Mouse (Mus musculus) limb, embryonic 12.5 days (tissue): Measurements from ENCODE around the gene Rgs12. TPM values are rescaled to one million over a fixed set of nuclear protein-coding genes. Genes with fewer than 3 reads are reported as not detected.

Experiments used
- ATAC-seq: fragments of 200-750 bp; cut with Nextera tagmentation; 2 replicates; pipeline ENCODE4 v1.8.0; 2017; ENCODE audit warnings: low read depth, moderate TSS enrichment; ENCODE audit not compliant: insufficient number of reproducible peaks, insufficient read depth, low FRiP score, low TSS enrichment
- H3K27ac ChIP-seq: fragments of 300-500 bp; sonication (generic); 2 replicates; pipeline ENCODE4 v1.5.1; 2016; ENCODE audit warnings: mild to moderate bottlenecking, moderate library complexity
- H3K27me3 ChIP-seq: fragments of 300-500 bp; sonication (generic); 2 replicates; pipeline ENCODE4 v1.6.1; 2016; ENCODE audit warnings: mild to moderate bottlenecking, moderate library complexity
- H3K36me3 ChIP-seq: fragments of 300-500 bp; sonication (generic); 2 replicates; pipeline ENCODE4 v1.6.1; 2016; ENCODE audit warnings: mild to moderate bottlenecking, moderate library complexity
- H3K4me1 ChIP-seq: fragments of 300-500 bp; sonication (generic); replicated peaks from 2 replicates; pipeline ENCODE4 v1.6.1; 2016
- H3K4me2 ChIP-seq: fragments of 300-500 bp; sonication (generic); 2 replicates; pipeline ENCODE4 v1.6.1; 2016; ENCODE audit warnings: mild to moderate bottlenecking, moderate library complexity
- H3K4me3 ChIP-seq: fragments of 300-500 bp; sonication (generic); replicated peaks from 2 replicates; pipeline ENCODE4 v1.5.1; 2016; ENCODE audit warnings: mild to moderate bottlenecking
- H3K9ac ChIP-seq: fragments of 300-500 bp; sonication (generic); replicated peaks from 2 replicates; pipeline ENCODE4 v1.6.1; 2016; ENCODE audit warnings: mild to moderate bottlenecking, moderate library complexity
- H3K9me3 ChIP-seq: fragments of 300-500 bp; sonication (generic); 2 replicates; pipeline ENCODE4 v1.6.1; 2016; ENCODE audit warnings: mild to moderate bottlenecking, moderate library complexity
- WGBS: fragments of 180-500 bp; shearing (Covaris S2); methylation state at CpG from one replicate; pipeline ENCODE4 v1.1.7; 2016; 5-methylcytosine and 5-hydroxymethylcytosine counted together
- polyA plus RNA-seq: library from polyadenylated mRNA; unstranded; fragments of >200 nt; fragmentation: Nextera tagmentation; extraction: Ambion mirVana; gene quantifications from 2 replicates; pipeline ENCODE4 v1.2.1, GENCODE M21; 2016

The Rgs12 gene
- polyA plus RNA-seq, 1 experiment from 2014 or later, result 59.7 TPM

DNA sequence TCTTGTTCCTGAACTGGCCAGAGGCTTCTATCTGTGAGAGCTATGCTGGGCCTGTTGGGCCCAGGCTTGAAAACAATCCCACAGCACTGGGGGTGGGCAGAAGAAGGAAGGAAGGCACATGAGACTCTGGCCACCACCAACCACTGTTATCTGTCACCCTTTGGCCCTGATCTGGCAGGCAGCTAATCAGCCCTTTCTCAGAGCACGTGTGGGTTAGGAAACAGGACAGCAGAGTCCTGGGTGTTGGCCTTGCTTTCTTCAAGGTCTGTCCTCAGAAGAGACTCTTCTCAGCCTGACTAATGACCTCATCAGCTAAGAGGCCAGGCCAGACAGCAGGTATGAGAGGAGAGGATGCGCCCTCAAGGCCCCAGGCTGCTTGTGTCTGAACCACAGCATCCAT is 38.2 kb downstream of the Rgs12 start:
- Histone ChIP-seq H3K9ac (no peak overlapping the region), H3K4me2 (no peak overlapping the region), H3K4me1 (peaks cover 20% of the 10 kb centered on the region), H3K9me3 (no peaks in the 10 kb centered on the region), H3K36me3 (peaks cover 64% of the 10 kb centered on the region), H3K27me3 (no peaks in the 10 kb centered on the region), H3K4me3 (no peak overlapping the region), H3K27ac (no peak overlapping the region)
- 75% methylated on average over 2 of the region's 2 CpGs for WGBS
- no peak for ATAC-seq

DNA sequence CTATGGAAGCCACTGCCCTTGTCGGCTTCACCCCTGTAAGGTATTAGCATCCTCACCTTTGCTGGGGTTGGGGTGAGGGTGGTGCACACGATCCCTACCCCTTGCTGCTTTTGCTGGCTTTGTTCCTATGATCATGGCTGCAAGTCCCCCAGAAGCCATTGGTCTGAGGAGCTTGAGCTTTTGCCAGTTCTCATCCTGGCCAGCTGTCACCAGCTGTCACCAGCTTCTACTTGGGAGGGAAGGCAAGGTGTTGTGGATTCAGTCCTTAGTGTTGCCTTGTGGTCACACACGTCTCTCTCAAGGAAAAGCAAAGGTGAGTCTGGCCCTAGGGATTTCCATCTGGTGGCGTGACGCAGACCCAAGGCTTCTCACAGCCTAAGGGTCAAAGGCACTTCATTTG is 39.4 kb downstream of the Rgs12 start:
- 75% methylated on average over 5 of the region's 5 CpGs for WGBS
- H3K36me3 ChIP-seq, result peaks cover 62% of the 10 kb centered on the region

DNA sequence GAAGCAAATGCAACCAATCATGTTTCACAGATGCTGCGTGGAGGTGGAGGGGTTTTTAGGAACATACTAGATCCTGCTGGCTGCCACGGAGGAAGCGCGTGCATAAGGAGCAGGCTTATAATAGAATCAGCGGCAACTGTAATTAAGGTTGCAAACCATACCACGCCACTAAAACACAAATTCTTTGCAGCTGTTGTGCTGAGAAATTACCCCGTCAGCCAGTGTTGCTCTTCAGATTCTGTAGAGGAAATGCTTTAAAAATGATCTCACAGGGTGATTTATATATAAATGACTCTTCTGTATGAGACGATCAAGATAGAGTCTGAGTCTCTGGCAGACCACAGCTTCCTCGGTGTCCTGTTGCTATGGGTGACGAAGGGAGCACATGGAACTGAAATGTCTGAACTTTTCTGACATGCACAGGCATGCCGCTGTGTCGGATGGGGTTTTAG is 40.1 kb downstream of the Rgs12 start:
- Histone ChIP-seq H3K27ac (no peak overlapping the region), H3K4me2 (no peak overlapping the region), H3K9ac (no peak overlapping the region), H3K4me1 (peaks cover 20% of the 10 kb centered on the region), H3K27me3 (no peaks in the 10 kb centered on the region), H3K36me3 (peaks cover 60% of the 10 kb centered on the region), H3K9me3 (no peaks in the 10 kb centered on the region), H3K4me3 (no peak overlapping the region)
- 50% methylated on average over 12 of the region's 12 CpGs for WGBS
- ATAC-seq, result no peak

More for the DNA sequence above, 39.4 kb downstream of the Rgs12 start:
- Histone ChIP-seq H3K4me3 (no peak overlapping the region), H3K27me3 (no peaks in the 10 kb centered on the region), H3K4me2 (no peak overlapping the region), H3K27ac (no peak overlapping the region; the same call in 1 of the 2 replicates), H3K4me1 (peaks cover 20% of the 10 kb centered on the region), H3K9ac (no peak overlapping the region), H3K9me3 (no peaks in the 10 kb centered on the region)
- no peak for ATAC-seq

DNA sequence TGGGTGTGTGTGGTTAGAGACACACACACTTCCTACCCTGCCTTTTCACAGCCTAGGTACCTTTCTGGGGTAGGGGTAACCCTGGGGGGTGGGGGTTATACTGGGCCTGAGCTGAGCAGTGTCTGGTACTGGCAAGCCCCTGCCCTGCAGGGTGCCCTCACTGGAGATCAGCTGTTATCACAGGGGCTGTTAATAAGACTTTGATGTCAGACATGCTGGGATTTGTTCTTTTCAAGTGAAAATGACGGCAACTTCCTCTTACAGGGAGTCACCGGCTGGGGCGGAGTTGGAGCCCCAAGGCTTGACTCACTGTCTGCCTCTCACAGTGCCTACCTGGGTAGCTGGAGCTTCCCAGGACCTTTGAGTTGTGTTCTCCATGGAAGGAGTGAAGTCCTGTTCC is 49.5 kb downstream of the Rgs12 start:
- Histone ChIP-seq H3K27me3 (no peaks in the 10 kb centered on the region), H3K4me1 (peaks cover 26% of the 10 kb centered on the region), H3K9ac (no peak overlapping the region), H3K9me3 (no peaks in the 10 kb centered on the region), H3K4me3 (no peak overlapping the region), H3K4me2 (no peak overlapping the region), H3K27ac (no peak overlapping the region), H3K36me3 (peaks cover 53% of the 10 kb centered on the region)
- WGBS, result 32% methylated on average over 3 of the region's 3 CpGs
- no peak for ATAC-seq

DNA sequence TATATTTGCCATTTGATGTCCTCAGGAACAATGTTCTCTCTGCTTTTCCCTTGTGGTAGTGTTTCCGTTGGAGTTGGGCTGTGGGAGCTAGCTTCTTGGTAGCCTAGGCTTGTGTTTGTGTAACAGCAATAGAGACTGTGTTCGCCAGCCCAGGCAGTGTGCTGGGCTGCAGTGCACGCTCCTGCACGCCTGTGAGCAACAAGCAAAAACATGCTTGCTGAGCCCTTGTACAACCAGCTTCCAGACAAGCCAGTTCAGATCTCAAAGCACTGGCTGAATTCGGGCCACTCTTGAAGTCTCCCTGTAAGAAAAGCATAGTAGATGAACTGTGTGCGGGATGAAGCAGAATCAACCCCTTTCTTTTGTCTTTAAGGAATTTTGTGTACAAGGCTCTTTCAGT is 50.0 kb downstream of the Rgs12 start:
- peaks cover 30% of the 10 kb centered on the region for H3K4me1 ChIP-seq
- no peaks in the 10 kb centered on the region for H3K9me3 ChIP-seq
- peaks cover 49% of the 10 kb centered on the region for H3K36me3 ChIP-seq
- no peak for ATAC-seq
- WGBS, result 70% methylated on average over 6 of the region's 6 CpGs
- no peaks in the 10 kb centered on the region for H3K27me3 ChIP-seq
- H3K9ac ChIP-seq, result no peak overlapping the region
- no peak overlapping the region for H3K4me3 ChIP-seq
- H3K4me2 ChIP-seq, result no peak overlapping the region
- H3K27ac ChIP-seq, result peak overlapping the region; percentile 24; the same call in 1 of the 2 replicates

DNA sequence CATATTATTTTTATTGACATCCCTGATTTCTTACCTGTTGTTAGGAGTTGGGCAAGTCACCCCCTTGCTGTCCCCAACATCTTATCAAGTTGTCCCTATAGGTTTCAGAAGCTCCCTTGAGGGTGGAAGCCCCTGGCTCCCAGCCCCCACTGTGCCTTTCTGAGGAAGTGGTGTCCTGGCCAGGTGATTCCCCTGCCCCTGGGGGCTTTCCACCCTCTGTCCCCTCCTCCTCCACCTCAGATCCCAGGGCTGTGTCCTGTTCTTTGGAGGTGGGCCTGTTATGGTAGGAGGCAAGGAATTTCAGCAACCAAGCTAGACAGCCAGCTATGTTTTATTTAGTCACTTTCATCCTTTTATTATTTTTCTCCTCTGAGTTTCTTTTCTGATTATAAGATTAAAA is 51.1 kb downstream of the Rgs12 start:
- H3K9ac ChIP-seq, result no peak overlapping the region
- H3K4me3 ChIP-seq, result no peak overlapping the region
- no peak for ATAC-seq
- H3K27ac ChIP-seq, result 0 out of 2 replicates have a peak overlapping the region, but pooled peaks have one; percentile 17
- no peaks in the 10 kb centered on the region for H3K27me3 ChIP-seq
- H3K36me3 ChIP-seq, result peaks cover 51% of the 10 kb centered on the region
- H3K4me2 ChIP-seq, result no peak overlapping the region
- peaks cover 34% of the 10 kb centered on the region for H3K4me1 ChIP-seq
- H3K9me3 ChIP-seq, result no peaks in the 10 kb centered on the region

DNA sequence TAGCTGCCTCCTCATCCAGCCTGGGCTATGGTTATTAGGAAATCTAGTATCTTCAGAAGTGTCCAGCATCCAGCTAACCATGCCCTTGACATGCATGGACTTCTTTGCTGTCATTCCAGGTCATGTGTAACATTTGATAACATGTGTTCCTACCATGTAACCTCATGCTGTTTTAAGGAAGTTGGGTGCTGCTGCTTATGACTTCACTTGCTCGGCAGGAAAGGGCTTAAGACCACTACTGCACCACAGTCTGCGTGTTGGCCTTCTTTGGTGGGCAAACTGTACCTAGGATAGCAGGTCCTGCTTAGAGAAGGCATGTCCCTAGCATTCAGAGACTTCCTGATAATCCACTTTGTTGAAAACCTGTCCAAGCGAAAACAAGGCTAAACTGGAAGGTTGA is 51.9 kb downstream of the Rgs12 start:
- Histone ChIP-seq H3K4me2 (no peak overlapping the region), H3K9ac (no peak overlapping the region), H3K4me3 (no peak overlapping the region), H3K4me1 (peaks cover 34% of the 10 kb centered on the region), H3K27me3 (no peaks in the 10 kb centered on the region), H3K36me3 (peaks cover 58% of the 10 kb centered on the region), H3K27ac (no peak overlapping the region), H3K9me3 (no peaks in the 10 kb centered on the region)
- ATAC-seq, result no peak
- 74% methylated on average over 3 of the region's 3 CpGs for WGBS

DNA sequence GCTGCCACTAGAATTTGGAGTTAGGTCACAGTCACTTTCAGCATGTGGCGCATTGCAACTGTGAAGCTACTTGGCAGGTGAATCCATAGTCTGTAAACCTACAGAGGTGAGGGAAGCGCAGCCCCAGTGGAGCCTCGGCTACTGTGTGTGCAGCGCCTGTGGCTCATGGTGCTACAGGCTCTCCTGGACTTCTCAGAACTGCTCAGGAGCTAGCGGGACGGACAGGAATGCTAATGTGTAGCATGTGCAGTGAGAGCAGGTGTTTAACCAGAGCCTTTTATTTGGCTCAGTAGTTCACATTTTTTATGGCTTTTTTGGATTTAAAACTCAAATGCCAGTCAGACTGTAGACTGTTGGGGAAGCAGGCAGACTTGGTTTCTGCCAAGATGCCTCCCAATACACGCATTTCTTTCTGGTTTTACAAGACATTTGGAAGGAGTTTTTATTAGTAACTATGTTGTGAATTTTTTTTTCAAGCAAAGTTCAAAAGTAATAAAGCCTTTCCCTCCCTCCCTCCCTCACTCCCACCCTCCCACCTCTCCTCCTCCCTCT is 54.4 kb downstream of the Rgs12 start:
- peaks cover 70% of the 10 kb centered on the region for H3K36me3 ChIP-seq
- peak overlapping the region; percentile 45 for H3K27ac ChIP-seq
- H3K4me1 ChIP-seq, result peaks cover 28% of the 10 kb centered on the region
- no peak overlapping the region for H3K4me3 ChIP-seq
- no peak overlapping the region for H3K4me2 ChIP-seq
- H3K9ac ChIP-seq, result no peak overlapping the region
- H3K27me3 ChIP-seq, result no peaks in the 10 kb centered on the region
- ATAC-seq, result no peak
- WGBS, result 46% methylated on average over 7 of the region's 7 CpGs
- H3K9me3 ChIP-seq, result no peaks in the 10 kb centered on the region

DNA sequence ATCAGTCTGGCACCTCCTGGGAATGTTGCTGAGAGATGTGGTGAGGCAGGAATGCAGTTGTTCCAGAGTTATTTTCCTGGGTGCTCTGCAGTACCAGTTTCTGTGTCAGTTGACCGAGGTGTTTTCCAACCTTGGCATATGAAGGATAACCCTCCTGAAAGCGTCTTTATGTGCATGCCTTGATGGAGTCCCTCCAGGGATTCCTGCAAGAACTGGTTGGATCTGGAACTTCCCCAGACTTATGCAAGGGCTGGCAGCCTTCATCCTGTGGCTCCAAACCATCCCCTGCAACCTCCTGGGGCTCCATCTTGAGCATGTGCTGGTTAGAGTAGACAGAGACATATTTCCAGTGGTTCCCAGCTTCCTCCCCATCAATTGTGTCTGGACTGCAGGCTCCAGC is 55.5 kb downstream of the Rgs12 start:
- Histone ChIP-seq H3K27ac (no peak overlapping the region), H3K4me2 (no peak overlapping the region), H3K27me3 (no peaks in the 10 kb centered on the region), H3K9me3 (no peaks in the 10 kb centered on the region), H3K9ac (no peak overlapping the region), H3K36me3 (peaks cover 69% of the 10 kb centered on the region), H3K4me1 (peaks cover 26% of the 10 kb centered on the region), H3K4me3 (no peak overlapping the region)
- WGBS, result 90% methylated on average over 2 of the region's 2 CpGs
- ATAC-seq, result no peak

DNA sequence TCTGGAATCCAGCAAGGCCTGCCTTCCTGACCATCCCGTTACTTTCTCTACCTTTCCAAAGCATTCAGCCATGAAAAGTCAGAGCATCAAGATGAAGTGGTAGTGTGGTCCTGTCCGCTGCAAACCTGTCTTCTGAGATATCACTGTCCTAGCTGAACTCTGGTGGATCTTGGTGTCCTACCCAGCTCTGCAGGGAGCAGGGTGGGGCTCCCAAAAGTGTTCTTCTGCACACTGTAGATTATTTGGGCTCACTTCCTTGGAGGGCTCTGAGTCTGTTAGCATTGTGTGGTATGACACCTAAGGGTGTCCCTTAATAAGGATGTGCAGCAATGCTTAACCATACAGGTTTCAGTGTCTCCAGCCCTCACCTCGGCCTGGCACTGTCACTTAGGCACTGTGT is 56.4 kb downstream of the Rgs12 start:
- peaks cover 26% of the 10 kb centered on the region for H3K4me1 ChIP-seq
- no peak overlapping the region for H3K4me2 ChIP-seq
- WGBS, result 90% methylated on average over 3 of the region's 3 CpGs
- H3K4me3 ChIP-seq, result no peak overlapping the region
- peaks cover 67% of the 10 kb centered on the region for H3K36me3 ChIP-seq
- no peak overlapping the region for H3K27ac ChIP-seq
- no peaks in the 10 kb centered on the region for H3K9me3 ChIP-seq
- H3K9ac ChIP-seq, result no peak overlapping the region
- no peaks in the 10 kb centered on the region for H3K27me3 ChIP-seq
- ATAC-seq, result no peak

DNA sequence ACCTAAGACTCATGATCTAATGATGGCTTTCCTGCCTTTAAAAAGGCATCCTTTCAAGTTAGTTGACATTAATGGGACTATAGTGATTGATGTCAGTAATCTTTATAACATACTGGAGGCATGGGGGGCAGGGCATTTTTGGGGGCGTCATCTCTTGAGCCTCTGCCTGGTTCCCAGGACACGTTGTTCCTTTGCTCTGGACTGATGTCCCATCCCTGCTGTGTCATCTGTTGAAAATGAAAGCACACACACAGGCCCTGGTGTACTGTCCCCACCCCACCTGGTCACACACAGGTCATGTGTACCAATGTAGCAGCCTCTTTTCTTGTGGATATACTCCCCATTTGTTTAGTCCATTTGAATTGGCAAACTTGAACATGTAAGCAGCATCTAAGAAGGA is 57.4 kb downstream of the Rgs12 start:
- peaks cover 67% of the 10 kb centered on the region for H3K36me3 ChIP-seq
- ATAC-seq, result no peak
- H3K27me3 ChIP-seq, result no peaks in the 10 kb centered on the region
- H3K4me2 ChIP-seq, result no peak overlapping the region
- no peaks in the 10 kb centered on the region for H3K9me3 ChIP-seq
- H3K27ac ChIP-seq, result no peak overlapping the region
- H3K4me3 ChIP-seq, result no peak overlapping the region
- H3K4me1 ChIP-seq, result peaks cover 26% of the 10 kb centered on the region
- H3K9ac ChIP-seq, result no peak overlapping the region
- WGBS, result 61% methylated on average over 2 of the region's 2 CpGs

DNA sequence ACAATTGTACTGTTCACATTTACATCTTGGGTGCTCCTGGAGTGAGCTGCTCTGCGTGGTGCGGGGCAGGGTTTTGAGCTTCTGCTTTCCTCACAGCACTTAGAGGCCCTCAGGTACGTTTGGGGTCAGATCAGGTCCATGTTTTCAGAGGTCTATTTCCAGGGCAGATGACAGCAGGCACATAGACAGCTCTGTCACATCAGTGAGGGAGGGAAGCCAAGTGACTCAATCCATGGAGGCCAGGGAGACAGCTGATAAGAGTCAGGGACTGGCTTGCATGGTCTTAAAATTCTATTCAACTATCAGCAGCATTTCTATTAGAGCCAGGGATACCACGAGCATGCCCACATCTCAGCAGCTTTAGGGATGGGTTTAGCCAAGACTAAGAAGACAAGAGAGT is 59.9 kb downstream of the Rgs12 start:
- WGBS, result 92% methylated on average over 4 of the region's 4 CpGs
- H3K27ac ChIP-seq, result no peak overlapping the region
- H3K36me3 ChIP-seq, result peaks cover 57% of the 10 kb centered on the region
- no peaks in the 10 kb centered on the region for H3K27me3 ChIP-seq
- no peak overlapping the region for H3K9ac ChIP-seq
- no peak overlapping the region for H3K4me2 ChIP-seq
- ATAC-seq, result no peak
- H3K9me3 ChIP-seq, result no peaks in the 10 kb centered on the region
- no peak overlapping the region for H3K4me3 ChIP-seq
- H3K4me1 ChIP-seq, result peaks cover 5% of the 10 kb centered on the region
